Mouse (Mus musculus) forebrain, embryonic 14.5 days (tissue): ENCODE measurements around the gene Epn3. TPM values are rescaled to one million over a fixed set of nuclear protein-coding genes. Genes with fewer than 3 reads are reported as not detected.

Experiments used
- ATAC-seq: fragments of 200-750 bp; cut with Nextera tagmentation; 2 replicates; pipeline ENCODE4 v1.8.0; 2017; ENCODE audit warnings: mild to moderate bottlenecking, moderate library complexity
- DNase-seq: peaks from one replicate; pipeline ENCODE4 v3.0.0-alpha.2; 2015; ENCODE audit warnings: low spot score
- H3K27ac ChIP-seq: fragments of 300-500 bp; sonication (generic); 2 replicates; pipeline ENCODE4 v1.5.1; 2014; ENCODE audit warnings: low read depth, mild to moderate bottlenecking, control low read depth, low read length, moderate library complexity
- H3K27me3 ChIP-seq: fragments of 300-500 bp; sonication (generic); replicated peaks from 2 replicates; pipeline ENCODE4 v1.6.1; 2014; ENCODE audit warnings: low read length, control low read depth, mixed read lengths; ENCODE audit not compliant: control insufficient read depth, insufficient read depth
- H3K36me3 ChIP-seq: fragments of 300-500 bp; sonication (generic); 2 replicates; pipeline ENCODE4 v1.6.1; 2014; ENCODE audit warnings: low read length, control low read depth; ENCODE audit not compliant: control insufficient read depth, insufficient read depth
- H3K4me1 ChIP-seq: fragments of 300-500 bp; sonication (generic); 2 replicates; pipeline ENCODE4 v1.6.1; 2014; ENCODE audit warnings: antibody characterized with exemption, low read length, control low read depth; ENCODE audit not compliant: control insufficient read depth, insufficient read depth
- H3K4me2 ChIP-seq: fragments of 300-500 bp; sonication (generic); 2 replicates; pipeline ENCODE4 v1.6.1; 2014; ENCODE audit warnings: mild to moderate bottlenecking, control low read depth, low read length
- H3K4me3 ChIP-seq: fragments of 300-500 bp; sonication (generic); 2 replicates; pipeline ENCODE4 v1.5.1; 2014; ENCODE audit warnings: low read depth, low read length, control low read depth
- H3K9ac ChIP-seq: fragments of 300-500 bp; sonication (generic); 2 replicates; pipeline ENCODE4 v1.6.1; 2014; ENCODE audit warnings: mild to moderate bottlenecking, low read length, control low read depth, moderate library complexity
- H3K9me3 ChIP-seq: fragments of 300-500 bp; sonication (generic); replicated peaks from 2 replicates; pipeline ENCODE4 v1.6.1; 2016; ENCODE audit warnings: low read length, control low read depth, mixed read lengths; ENCODE audit not compliant: control insufficient read depth
- WGBS: fragments of 180-500 bp; shearing (Covaris S2); extraction: QIAGEN DNeasy Blood & Tissue Kit; methylation state at CpG from one replicate; pipeline ENCODE4 v1.1.7; 2014; 5-methylcytosine and 5-hydroxymethylcytosine counted together
- polyA plus RNA-seq: library from polyadenylated mRNA; unstranded; fragments of >200 nt; fragmentation: Nextera tagmentation; extraction: Ambion mirVana; gene quantifications from 2 replicates; pipeline ENCODE4 v1.2.1, GENCODE M21; 2014

Epn3 gene
- polyA plus RNA-seq, 1 experiment from 2014 or later: 0.30 TPM

GRCm38 (mm10) chr11:94542400-94542799 lies 42.6 kb upstream of the Epn3 start:
- Histone ChIP-seq H3K9me3 (no peaks in the 10 kb centered on the region), H3K27me3 (no peaks in the 10 kb centered on the region), H3K4me2 (no peak overlapping the region), H3K36me3 (0 out of 2 replicates have a peak, but pooled peaks cover 5% of the 10 kb centered on the region), H3K4me3 (no peak overlapping the region), H3K27ac (no peak overlapping the region), H3K4me1 (peaks cover 3% of the 10 kb centered on the region), H3K9ac (no peak overlapping the region)
- 84% methylated on average over 4 of the region's 4 CpGs for WGBS
- ATAC-seq (no peak), DNase-seq (no peak)

GRCm38 (mm10) chr11:94539761-94540160 lies 40.0 kb upstream of the Epn3 start:
- DNase-seq (no peak), ATAC-seq (no peak)
- H3K4me2 ChIP-seq: no peak overlapping the region
- H3K36me3 ChIP-seq: 0 out of 2 replicates have a peak, but pooled peaks cover 5% of the 10 kb centered on the region
- no peak overlapping the region for H3K27ac ChIP-seq
- H3K4me3 ChIP-seq: no peak overlapping the region
- H3K27me3 ChIP-seq: no peaks in the 10 kb centered on the region
- WGBS: 81% methylated on average over 7 of the region's 7 CpGs
- no peak overlapping the region for H3K9ac ChIP-seq
- H3K9me3 ChIP-seq: no peaks in the 10 kb centered on the region
- peaks cover 3% of the 10 kb centered on the region for H3K4me1 ChIP-seq

- DNase-seq (no peak), ATAC-seq (no peak)
- no peak overlapping the region; the same call in 1 of the 2 replicates for H3K9ac ChIP-seq
- no peaks in the 10 kb centered on the region for H3K9me3 ChIP-seq
- H3K4me1 ChIP-seq: peaks cover under 1% of the 10 kb centered on the region; the same call in 1 of the 2 replicates
- 0 out of 2 replicates have a peak, but pooled peaks cover 5% of the 10 kb centered on the region for H3K36me3 ChIP-seq
- 70% methylated on average over 8 of the region's 8 CpGs for WGBS
- no peak overlapping the region for H3K27ac ChIP-seq
- no peak overlapping the region for H3K4me2 ChIP-seq
- no peaks in the 10 kb centered on the region for H3K27me3 ChIP-seq
- no peak overlapping the region for H3K4me3 ChIP-seq
These were observed 39.0 kb upstream of the Epn3 start for GRCm38 (mm10) chr11:94538733-94539292.

- DNase-seq (no peak), ATAC-seq (no peak)
- Histone ChIP-seq H3K36me3 (no peaks in the 10 kb centered on the region), H3K27me3 (no peaks in the 10 kb centered on the region), H3K9me3 (no peaks in the 10 kb centered on the region), H3K4me3 (no peak overlapping the region), H3K9ac (no peak overlapping the region), H3K27ac (no peak overlapping the region), H3K4me1 (no peaks in the 10 kb centered on the region), H3K4me2 (no peak overlapping the region)
- 86% methylated on average over 8 of the region's 8 CpGs for WGBS
These were observed 33.4 kb upstream of the Epn3 start for GRCm38 (mm10) chr11:94533171-94533570.

GRCm38 (mm10) chr11:94528879-94529278 lies 29.1 kb upstream of the Epn3 start:
- Histone ChIP-seq H3K27me3 (no peaks in the 10 kb centered on the region), H3K36me3 (no peaks in the 10 kb centered on the region), H3K4me2 (no peak overlapping the region), H3K9me3 (no peaks in the 10 kb centered on the region), H3K4me3 (no peak overlapping the region), H3K27ac (no peak overlapping the region), H3K4me1 (no peaks in the 10 kb centered on the region), H3K9ac (no peak overlapping the region)
- DNase-seq (peak; percentile 26), ATAC-seq (no peak)
- 38% methylated on average over 3 of the region's 3 CpGs for WGBS

- Histone ChIP-seq H3K36me3 (no peaks in the 10 kb centered on the region), H3K9ac (no peak overlapping the region), H3K9me3 (no peaks in the 10 kb centered on the region), H3K4me1 (no peaks in the 10 kb centered on the region; the same call in 1 of the 2 replicates), H3K4me3 (no peak overlapping the region), H3K27me3 (no peaks in the 10 kb centered on the region), H3K4me2 (no peak overlapping the region), H3K27ac (no peak overlapping the region)
- no peak for DNase-seq
- WGBS: 59% methylated on average over 9 of the region's 9 CpGs
- no peak for ATAC-seq
These were observed 26.6 kb upstream of the Epn3 start for GRCm38 (mm10) chr11:94526171-94526879.

- Histone ChIP-seq H3K36me3 (no peaks in the 10 kb centered on the region), H3K27me3 (no peaks in the 10 kb centered on the region), H3K9me3 (no peaks in the 10 kb centered on the region), H3K9ac (peak within 1 kb of the TSS; percentile 61), H3K27ac (no peak within 1 kb of the TSS), H3K4me2 (peak within 1 kb of the TSS; percentile 90), H3K4me3 (peak within 1 kb of the TSS; percentile 43), H3K4me1 (no peaks in the 10 kb centered on the region; the same call in 1 of the 2 replicates)
- WGBS: 1% methylated on average over 42 of the region's 42 CpGs
- DNase-seq (peak; percentile 65), ATAC-seq (peak; percentile 83)
These were observed 21.6 kb upstream of the Epn3 start, which contains the start of gene Mycbpap for GRCm38 (mm10) chr11:94521219-94521843. Gene Mycbpap, minus strand, starts transcription at chr11:94521742.

- Histone ChIP-seq H3K27ac (no peak overlapping the region), H3K27me3 (no peaks in the 10 kb centered on the region), H3K4me1 (no peaks in the 10 kb centered on the region), H3K36me3 (no peaks in the 10 kb centered on the region), H3K4me2 (no peak overlapping the region), H3K9ac (no peak overlapping the region), H3K9me3 (no peaks in the 10 kb centered on the region), H3K4me3 (no peak overlapping the region)
- ATAC-seq (no peak), DNase-seq (no peak)
- WGBS: 63% methylated on average over 9 of the region's 9 CpGs
These were observed 13.7 kb upstream of the Epn3 start for GRCm38 (mm10) chr11:94513452-94513851.

GRCm38 (mm10) chr11:94508976-94509375 lies 9.2 kb upstream of the Epn3 start:
- H3K4me1 ChIP-seq: no peaks in the 10 kb centered on the region
- no peaks in the 10 kb centered on the region for H3K36me3 ChIP-seq
- H3K27me3 ChIP-seq: no peaks in the 10 kb centered on the region
- DNase-seq (no peak), ATAC-seq (no peak)
- no peak overlapping the region for H3K9ac ChIP-seq
- H3K4me2 ChIP-seq: no peak overlapping the region
- no peaks in the 10 kb centered on the region for H3K9me3 ChIP-seq
- H3K27ac ChIP-seq: no peak overlapping the region
- H3K4me3 ChIP-seq: no peak overlapping the region
- WGBS: 94% methylated on average over 10 of the region's 10 CpGs
